ENCODE assay signal across 25 mouse cellular contexts in the genomic region with DNA sequence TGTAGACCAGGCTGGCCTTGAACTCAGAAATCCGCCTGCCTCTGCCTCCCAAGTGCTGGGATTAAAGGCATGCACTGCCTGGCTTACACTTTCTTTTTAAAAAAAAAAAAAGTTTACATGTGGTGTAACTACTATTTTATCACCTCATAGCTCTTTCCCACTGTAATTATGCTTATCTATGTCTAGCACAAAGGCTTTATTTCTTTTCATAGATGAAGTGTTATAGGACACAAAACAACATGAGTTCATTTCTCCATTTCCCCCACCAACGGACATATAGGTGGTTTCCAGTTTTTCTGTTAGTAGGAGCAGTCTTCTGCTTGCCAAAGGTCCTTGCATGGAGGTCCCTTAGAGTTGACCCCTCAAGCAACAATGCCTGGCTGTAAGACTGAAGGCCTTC. TPM values are rescaled to one million over a fixed set of nuclear protein-coding genes. Genes with fewer than 3 reads are reported as not detected.
"Had no signal": no experiment of that assay in that cellular context is flagged by ENCODE, and none has a peak within 500 bp of the region (broad histone marks: within the 10 kb centered on the region; RNA-seq: fewer than 3 reads in every experiment).

No protein-coding gene starts in this region.

- H3K9ac ChIP-seq: intestine, embryonic 15.5 days; kidney, embryonic 15.5 days; liver, embryonic 14.5 days; liver, postnatal 0 days; lung, embryonic 14.5 days; midbrain, embryonic 13.5 days; neural tube, embryonic 13.5 days; stomach, embryonic 15.5 days had no signal

- H3K27ac ChIP-seq: intestine, embryonic 15.5 days; kidney, embryonic 15.5 days; left cerebral cortex, adult 2 months; liver, embryonic 14.5 days; midbrain, embryonic 13.5 days; neural tube, embryonic 13.5 days; stomach, embryonic 15.5 days had no signal

- DNase-seq: kidney, adult 11 months; kidney, adult 8-10 months; kidney, postnatal 10 days; kidney, postnatal 36 days; layer of hippocampus, postnatal 36 days; liver, postnatal 0 days; lung, embryonic 14.5 days; lung, postnatal 14 days; thymus, adult 18-20 months; thymus, postnatal 36 days had no signal

- H3K27me3 ChIP-seq: intestine, embryonic 15.5 days; midbrain, embryonic 13.5 days; neural tube, embryonic 13.5 days; stomach, embryonic 15.5 days had no signal

- ATAC-seq: intestine, embryonic 15.5 days; liver, postnatal 0 days; midbrain, embryonic 13.5 days; midbrain, embryonic 16.5 days had no signal

- H3K36me3 ChIP-seq: intestine, embryonic 15.5 days; kidney, embryonic 15.5 days; midbrain, embryonic 13.5 days; neural tube, embryonic 13.5 days; stomach, embryonic 15.5 days had no signal

- H3K4me2 ChIP-seq: intestine, embryonic 15.5 days; kidney, embryonic 15.5 days; lung, embryonic 14.5 days; midbrain, embryonic 13.5 days; neural tube, embryonic 13.5 days; stomach, embryonic 15.5 days had no signal

- H3K9me3 ChIP-seq: intestine, embryonic 15.5 days; kidney, embryonic 15.5 days; midbrain, embryonic 13.5 days; neural tube, embryonic 13.5 days; stomach, embryonic 15.5 days had no signal

- H3K4me1 ChIP-seq: intestine, embryonic 15.5 days; kidney, embryonic 15.5 days; midbrain, embryonic 13.5 days; neural tube, embryonic 13.5 days; stomach, embryonic 15.5 days had no signal

- H3K4me3 ChIP-seq: intestine, embryonic 15.5 days; kidney, embryonic 15.5 days; left cerebral cortex, adult 2 months; midbrain, embryonic 13.5 days; myocyte; neural tube, embryonic 13.5 days; stomach, embryonic 15.5 days had no signal

RNA-seq across cellular contexts. Expression of a gene that starts 9.3 kb away (rescaled TPM):
- total RNA-seq: layer of hippocampus, adult 8-10 months; layer of hippocampus, postnatal 10 days; layer of hippocampus, postnatal 36 days; left cerebral cortex, adult 2 months; left cerebral cortex, postnatal 10 days; left cerebral cortex, postnatal 36 days; liver, adult 2 months had no signal
- polyA plus RNA-seq: liver, adult 2 months; liver, embryonic 14.5 days; liver, postnatal 0 days; small intestine, adult 2 months had no signal

RNA-seq across cellular contexts. Expression of a gene that starts 20.0 kb away (rescaled TPM):
- polyA plus RNA-seq: liver, adult 2 months; myocyte; small intestine, adult 2 months had no signal
